Mouse (Mus musculus) embryonic facial prominence, embryonic 14.5 days (tissue): ENCODE results near the gene Abcg5. TPM values are rescaled to one million over a fixed set of nuclear protein-coding genes. Genes with fewer than 3 reads are reported as not detected.

Experiments used
- ATAC-seq: fragments of 200-750 bp; cut with Nextera tagmentation; 2 replicates; pipeline ENCODE4 v1.8.0; 2017; ENCODE audit warnings: low read depth, moderate number of reproducible peaks, moderate TSS enrichment
- DNase-seq: peaks from one replicate; pipeline ENCODE4 v3.0.0-alpha.2; 2015; ENCODE audit warnings: low spot score
- H3K27ac ChIP-seq: fragments of 300-500 bp; sonication (generic); replicated peaks from 2 replicates; pipeline ENCODE4 v1.5.1; 2014; ENCODE audit warnings: low read depth, mild to moderate bottlenecking, low read length, moderate library complexity
- H3K27me3 ChIP-seq: fragments of 300-500 bp; sonication (generic); replicated peaks from 2 replicates; pipeline ENCODE4 v1.6.1; 2014; ENCODE audit warnings: low read length; ENCODE audit not compliant: control insufficient read depth, insufficient read depth
- H3K36me3 ChIP-seq: fragments of 300-500 bp; sonication (generic); 2 replicates; pipeline ENCODE4 v1.6.1; 2014; ENCODE audit warnings: low read length, mixed read lengths; ENCODE audit not compliant: control insufficient read depth, insufficient read depth
- H3K4me1 ChIP-seq: fragments of 300-500 bp; sonication (generic); 2 replicates; pipeline ENCODE4 v1.6.1; 2014; ENCODE audit warnings: antibody characterized with exemption, low read length; ENCODE audit not compliant: control insufficient read depth, insufficient read depth
- H3K4me2 ChIP-seq: fragments of 300-500 bp; sonication (generic); 2 replicates; pipeline ENCODE4 v1.6.1; 2014; ENCODE audit warnings: low read depth, mild to moderate bottlenecking, low read length, moderate library complexity, mixed read lengths
- H3K4me3 ChIP-seq: fragments of 300-500 bp; sonication (generic); 2 replicates; pipeline ENCODE4 v1.5.1; 2014; ENCODE audit warnings: low read depth, mild to moderate bottlenecking, low read length
- H3K9ac ChIP-seq: fragments of 300-500 bp; sonication (generic); 2 replicates; pipeline ENCODE4 v1.6.1; 2014; ENCODE audit warnings: low read depth, mild to moderate bottlenecking, low read length, moderate library complexity, mixed read lengths
- H3K9me3 ChIP-seq: fragments of 300-500 bp; sonication (generic); 2 replicates; pipeline ENCODE4 v1.6.1; 2016; ENCODE audit warnings: low read length; ENCODE audit not compliant: control insufficient read depth
- WGBS: fragments of 180-500 bp; shearing (Covaris S2); extraction: QIAGEN DNeasy Blood & Tissue Kit; methylation state at CpG from one replicate; pipeline ENCODE4 v1.1.7; 2014; 5-methylcytosine and 5-hydroxymethylcytosine counted together
- polyA plus RNA-seq: library from polyadenylated mRNA; unstranded; fragments of >200 nt; fragmentation: Nextera tagmentation; extraction: Ambion mirVana; gene quantifications from 2 replicates; pipeline ENCODE4 v1.2.1, GENCODE M21; 2014

Gene Abcg5
- polyA plus RNA-seq, 1 experiment from 2014 or later = 1.4 TPM

- H3K27ac ChIP-seq = no peak overlapping the region
- no peak overlapping the region for H3K4me2 ChIP-seq
- H3K9me3 ChIP-seq = no peaks in the 10 kb centered on the region
- WGBS = 67% methylated on average over 2 of the region's 2 CpGs
- DNase-seq (no peak), ATAC-seq (no peak)
- H3K36me3 ChIP-seq = no peaks in the 10 kb centered on the region
- no peaks in the 10 kb centered on the region for H3K27me3 ChIP-seq
- H3K4me1 ChIP-seq = peaks cover 7% of the 10 kb centered on the region; the same call in 1 of the 2 replicates
- H3K4me3 ChIP-seq = no peak overlapping the region
- H3K9ac ChIP-seq = no peak overlapping the region
These were observed 10.9 kb upstream of the Abcg5 start for GRCm38 (mm10) chr17:84693741-84694140.

- ATAC-seq (no peak), DNase-seq (peak; percentile 65)
- WGBS = 67% methylated on average over 5 of the region's 5 CpGs
- Histone ChIP-seq H3K4me1 (peaks cover 14% of the 10 kb centered on the region; the same call in 1 of the 2 replicates), H3K9me3 (no peaks in the 10 kb centered on the region), H3K4me2 (no peak overlapping the region), H3K36me3 (no peaks in the 10 kb centered on the region), H3K27me3 (no peaks in the 10 kb centered on the region), H3K4me3 (no peak overlapping the region), H3K27ac (no peak overlapping the region), H3K9ac (0 out of 2 replicates have a peak overlapping the region, but pooled peaks have one; percentile 1)
These were observed 7.3 kb upstream of the Abcg5 start for GRCm38 (mm10) chr17:84690111-84690510.

GRCm38 (mm10) chr17:84689316-84689715, 6.5 kb upstream of the Abcg5 start:
- DNase-seq = no peak
- 57% methylated on average over 5 of the region's 5 CpGs for WGBS
- Histone ChIP-seq H3K27ac (no peak overlapping the region), H3K9me3 (no peaks in the 10 kb centered on the region), H3K9ac (no peak overlapping the region), H3K4me1 (peaks cover 17% of the 10 kb centered on the region; the same call in 1 of the 2 replicates), H3K4me2 (no peak overlapping the region), H3K4me3 (no peak overlapping the region), H3K27me3 (no peaks in the 10 kb centered on the region), H3K36me3 (no peaks in the 10 kb centered on the region)
- no peak for ATAC-seq

- Histone ChIP-seq H3K27ac (no peak overlapping the region), H3K27me3 (no peaks in the 10 kb centered on the region), H3K4me3 (no peak overlapping the region), H3K4me2 (no peak overlapping the region), H3K9ac (no peak overlapping the region), H3K4me1 (peaks cover 17% of the 10 kb centered on the region; the same call in 1 of the 2 replicates), H3K9me3 (no peaks in the 10 kb centered on the region), H3K36me3 (no peaks in the 10 kb centered on the region)
- no peak for ATAC-seq
- WGBS = 84% methylated on average over 11 of the region's 11 CpGs
- DNase-seq = no peak
These were observed 6.0 kb upstream of the Abcg5 start for GRCm38 (mm10) chr17:84688834-84689233.

GRCm38 (mm10) chr17:84687994-84688393, 5.2 kb upstream of the Abcg5 start:
- WGBS = 37% methylated on average over 5 of the region's 5 CpGs
- H3K4me1 ChIP-seq = peaks cover 17% of the 10 kb centered on the region; the same call in 1 of the 2 replicates
- no peak overlapping the region for H3K4me2 ChIP-seq
- peak; percentile 61; the same call in 1 of the 2 replicates for ATAC-seq
- no peaks in the 10 kb centered on the region for H3K27me3 ChIP-seq
- H3K36me3 ChIP-seq = no peaks in the 10 kb centered on the region
- H3K9ac ChIP-seq = no peak overlapping the region
- no peaks in the 10 kb centered on the region for H3K9me3 ChIP-seq
- H3K4me3 ChIP-seq = no peak overlapping the region
- no peak overlapping the region for H3K27ac ChIP-seq
- peak; percentile 63 for DNase-seq

GRCm38 (mm10) chr17:84685286-84685685, 2.5 kb upstream of the Abcg5 start:
- no peaks in the 10 kb centered on the region for H3K36me3 ChIP-seq
- no peak overlapping the region for H3K4me2 ChIP-seq
- no peak overlapping the region for H3K27ac ChIP-seq
- no peaks in the 10 kb centered on the region for H3K27me3 ChIP-seq
- no peak overlapping the region for H3K4me3 ChIP-seq
- peaks cover 14% of the 10 kb centered on the region; the same call in 1 of the 2 replicates for H3K4me1 ChIP-seq
- ATAC-seq = no peak
- WGBS = 58% methylated on average over 4 of the region's 4 CpGs
- H3K9me3 ChIP-seq = no peaks in the 10 kb centered on the region
- no peak for DNase-seq
- H3K9ac ChIP-seq = no peak overlapping the region

- Histone ChIP-seq H3K9ac (no peak overlapping the region), H3K27me3 (no peaks in the 10 kb centered on the region), H3K27ac (no peak overlapping the region), H3K9me3 (no peaks in the 10 kb centered on the region), H3K4me3 (no peak overlapping the region), H3K36me3 (no peaks in the 10 kb centered on the region), H3K4me2 (no peak overlapping the region), H3K4me1 (peaks cover 10% of the 10 kb centered on the region; the same call in 1 of the 2 replicates)
- DNase-seq (no peak), ATAC-seq (no peak)
- 48% methylated on average over 6 of the region's 6 CpGs for WGBS
These were observed 1.5 kb upstream of the Abcg5 start for GRCm38 (mm10) chr17:84684284-84684683.

- H3K27me3 ChIP-seq = no peaks in the 10 kb centered on the region
- H3K9me3 ChIP-seq = no peaks in the 10 kb centered on the region
- H3K9ac ChIP-seq = no peak overlapping the region
- peaks cover 10% of the 10 kb centered on the region; the same call in 1 of the 2 replicates for H3K4me1 ChIP-seq
- ATAC-seq (no peak), DNase-seq (no peak)
- WGBS = 80% methylated on average over 3 of the region's 3 CpGs
- H3K4me3 ChIP-seq = no peak overlapping the region
- no peak overlapping the region for H3K27ac ChIP-seq
- no peaks in the 10 kb centered on the region for H3K36me3 ChIP-seq
- H3K4me2 ChIP-seq = no peak overlapping the region
These were observed 1.1 kb downstream of the Abcg5 start for GRCm38 (mm10) chr17:84681670-84682069.

GRCm38 (mm10) chr17:84677595-84677994, 5.2 kb downstream of the Abcg5 start:
- H3K9me3 ChIP-seq = no peaks in the 10 kb centered on the region
- H3K4me2 ChIP-seq = no peak overlapping the region
- H3K27ac ChIP-seq = no peak overlapping the region
- ATAC-seq = no peak
- DNase-seq = no peak
- no peak overlapping the region for H3K4me3 ChIP-seq
- no peaks in the 10 kb centered on the region for H3K27me3 ChIP-seq
- 86% methylated on average over 11 of the region's 11 CpGs for WGBS
- peaks cover 3% of the 10 kb centered on the region for H3K4me1 ChIP-seq
- H3K9ac ChIP-seq = no peak overlapping the region
- no peaks in the 10 kb centered on the region for H3K36me3 ChIP-seq
